7 mouse cellular contexts compared by ENCODE assay signal in the genomic region with DNA sequence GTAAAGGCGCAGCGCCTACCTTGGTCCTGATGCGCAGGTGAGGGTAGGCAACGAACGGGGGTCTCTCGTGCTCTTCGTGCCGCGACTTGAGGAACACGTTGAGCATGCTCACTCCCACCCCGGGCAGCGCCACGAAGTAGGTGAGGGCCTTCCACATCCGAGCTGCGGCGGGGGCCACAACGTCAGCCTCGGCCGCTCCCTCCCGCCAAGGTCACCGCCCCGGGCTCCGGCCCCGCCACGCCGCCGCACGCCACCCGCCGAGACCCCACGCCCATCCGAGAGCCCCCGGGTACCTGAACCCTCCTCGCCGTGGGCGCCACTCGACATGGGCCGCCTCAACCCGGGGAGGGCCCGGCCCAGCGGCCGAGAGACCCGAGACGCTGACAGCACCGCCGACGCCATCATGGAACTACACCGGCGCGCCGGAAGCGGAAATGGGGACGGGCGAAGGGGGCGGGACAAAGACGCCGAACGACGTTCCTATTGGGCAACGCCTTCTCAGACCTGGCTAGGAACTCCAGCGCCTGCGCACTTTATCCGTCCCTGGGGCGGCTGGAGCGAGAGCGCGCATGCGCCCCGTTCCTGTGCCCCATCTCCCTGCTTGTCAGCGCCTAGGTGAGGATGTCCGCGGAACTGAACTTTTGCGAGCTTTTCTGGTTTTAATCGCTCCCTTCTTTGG. TPM values are rescaled to one million over a fixed set of nuclear protein-coding genes. Genes with fewer than 3 reads are reported as not detected.
DNase-seq lines count a peak whose midpoint lies in the region; ATAC-seq lines count a peak whose summit lies in the region.

A gene (minus strand): TSS at position 436 of the 679 bp plus-strand sequence.

- peak within 1 kb of the TSS; percentile 86 for H3K4me3 ChIP-seq in embryonic facial prominence, embryonic 11.5 days (ENCODE audit: low read depth, low read length)
- H3K4me3 ChIP-seq in limb, embryonic 10.5 days: peak within 1 kb of the TSS; percentile 98
- H3K4me3 ChIP-seq in midbrain, embryonic 13.5 days (replicated peaks): peak within 1 kb of the TSS; percentile 92

- WGBS in embryonic facial prominence, embryonic 11.5 days: under 1% methylated on average over 66 of the region's 74 CpGs
- under 1% methylated on average over 74 of the region's 74 CpGs for WGBS in limb, embryonic 10.5 days
- WGBS in midbrain, embryonic 13.5 days: under 1% methylated on average over 73 of the region's 74 CpGs

- H3K4me1 ChIP-seq in embryonic facial prominence, embryonic 11.5 days (ENCODE audit: control insufficient read depth, insufficient read depth, low read length): peaks cover 3% of the 10 kb centered on the region
- H3K4me1 ChIP-seq in limb, embryonic 10.5 days: peaks cover 21% of the 10 kb centered on the region
- peaks cover 21% of the 10 kb centered on the region for H3K4me1 ChIP-seq in midbrain, embryonic 13.5 days (replicated peaks)

- DNase-seq in adrenal gland, postnatal 14 days: peak; percentile 100
- peak; percentile 100 for DNase-seq in embryonic facial prominence, embryonic 11.5 days (ENCODE audit: low spot score)
- peak; percentile 99 for DNase-seq in kidney, adult 11 months
- peak; percentile 100 for DNase-seq in limb, embryonic 10.5 days (ENCODE audit: low spot score)
- DNase-seq in spleen, adult 12 weeks (ENCODE audit: low spot score): peak; percentile 96

- H3K27me3 ChIP-seq in embryonic facial prominence, embryonic 11.5 days (ENCODE audit: control insufficient read depth, insufficient read depth, low read length): no peaks in the 10 kb centered on the region
- H3K27me3 ChIP-seq in limb, embryonic 10.5 days (ENCODE audit: low read depth, poor library complexity, severe bottlenecking): no peaks in the 10 kb centered on the region
- H3K27me3 ChIP-seq in midbrain, embryonic 13.5 days: no peaks in the 10 kb centered on the region

- peak within 1 kb of the TSS; percentile 79 for H3K9ac ChIP-seq in embryonic facial prominence, embryonic 11.5 days (replicated peaks; ENCODE audit: low read length)
- peak within 1 kb of the TSS; percentile 89 for H3K9ac ChIP-seq in midbrain, embryonic 13.5 days (replicated peaks)

- H3K36me3 ChIP-seq in embryonic facial prominence, embryonic 11.5 days (replicated peaks; ENCODE audit: control insufficient read depth, insufficient read depth, low read depth, low read length): peaks cover 5% of the 10 kb centered on the region
- H3K36me3 ChIP-seq in limb, embryonic 10.5 days: peaks cover 36% of the 10 kb centered on the region
- peaks cover 29% of the 10 kb centered on the region for H3K36me3 ChIP-seq in midbrain, embryonic 13.5 days

- H3K9me3 ChIP-seq in embryonic facial prominence, embryonic 11.5 days (replicated peaks; ENCODE audit: control insufficient read depth, low read length): no peaks in the 10 kb centered on the region
- no peaks in the 10 kb centered on the region for H3K9me3 ChIP-seq in limb, embryonic 10.5 days (replicated peaks)
- no peaks in the 10 kb centered on the region for H3K9me3 ChIP-seq in midbrain, embryonic 13.5 days

- H3K4me2 ChIP-seq in embryonic facial prominence, embryonic 11.5 days (ENCODE audit: low read depth, low read length): peak within 1 kb of the TSS; percentile 88
- H3K4me2 ChIP-seq in midbrain, embryonic 13.5 days (replicated peaks): peak within 1 kb of the TSS; percentile 99

- H3K27ac ChIP-seq in embryonic facial prominence, embryonic 11.5 days (replicated peaks; ENCODE audit: low read depth, low read length): peak within 1 kb of the TSS; percentile 5; the same call in 1 of the 2 replicates
- peak within 1 kb of the TSS; percentile 83 for H3K27ac ChIP-seq in limb, embryonic 10.5 days
- peak within 1 kb of the TSS; percentile 78 for H3K27ac ChIP-seq in midbrain, embryonic 13.5 days

- peak; percentile 90 for ATAC-seq in embryonic facial prominence, embryonic 11.5 days (replicated peaks; ENCODE audit: insufficient number of reproducible peaks, low FRiP score, low TSS enrichment, low read depth)
- ATAC-seq in granulocyte monocyte progenitor cell, adult 5-6 weeks (replicated peaks; ENCODE audit: poor library complexity, severe bottlenecking): peak; percentile 91
- ATAC-seq in midbrain, embryonic 13.5 days: peak; percentile 94

RNA-seq across cellular contexts. Expression of the gene that starts here (rescaled TPM):
- total RNA-seq in adrenal gland, postnatal 14 days (2021): 1,778 and 1,846 TPM in 2 replicates
- polyA plus RNA-seq in embryonic facial prominence, embryonic 11.5 days (2014; fragmentation: Nextera tagmentation; extraction: Ambion mirVana): 569 and 629 TPM in 2 replicates
- 446 and 566 TPM in 2 replicates for total RNA-seq in granulocyte monocyte progenitor cell, adult 5-6 weeks (2014; fragmentation: Nextera tagmentation)
- 56.7 and 64.4 TPM in 2 replicates for total RNA-seq in granulocyte monocyte progenitor cell, adult 5-6 weeks (2017)
- polyA plus RNA-seq in limb, embryonic 10.5 days (2016; fragmentation: Nextera tagmentation; extraction: Ambion mirVana): 718 and 743 TPM in 2 replicates
- polyA plus RNA-seq in midbrain, embryonic 13.5 days (2015; fragmentation: Nextera tagmentation; extraction: Ambion mirVana): 973 and 974 TPM in 2 replicates

Comparison
In these comparisons a context has a peak if more than half of its experiments do, and no peak if none do; other contexts are left out.
1. Peak in every context shown above with its lines: DNase-seq, ATAC-seq, H3K4me3 ChIP-seq and H3K27ac ChIP-seq.
2. H3K27ac ChIP-seq: peak in every context shown above with its lines; median percentile 83 in limb, embryonic 10.5 days; 78 in midbrain, embryonic 13.5 days; 5 in embryonic facial prominence, embryonic 11.5 days.